Mouse (Mus musculus) C2C12 (cell line): ENCODE measurements around the gene Bpgm.

ENCODE experiments used
- CTCF ChIP-seq: IDR thresholded peaks from one replicate; pipeline ENCODE4 v1.5.1; 2011; ENCODE audit not compliant: control insufficient read depth, insufficient read depth, insufficient read length
- MAX ChIP-seq: IDR thresholded peaks from one replicate; pipeline ENCODE4 v1.6.1; 2011; ENCODE audit warnings: mild to moderate bottlenecking, control low read depth
- MYOD1 ChIP-seq: IDR thresholded peaks from one replicate; pipeline ENCODE4 v1.6.1; 2011; ENCODE audit warnings: low read depth; ENCODE audit not compliant: control insufficient read depth, insufficient read length
- USF1 ChIP-seq: IDR thresholded peaks from one replicate; pipeline ENCODE4 v1.6.1; 2011; ENCODE audit warnings: low read depth, mild to moderate bottlenecking, control low read depth, moderate library complexity

GRCm38 (mm10) chr6:34519087-34519486, 43.1 kb downstream of the Bpgm start:
- TF ChIP-seq CTCF (no peak), USF1 (no peak), MAX (no peak), MYOD1 (no peak)
